Mouse (Mus musculus): ENCODE data around the gene Olfr725. TPM values are rescaled to one million over a fixed set of nuclear protein-coding genes. Genes with fewer than 3 reads are reported as not detected.
A peak's percentile ranks its signal among the peaks of the same experiment; 100 is the strongest.

Gene Olfr725
- not detected in 2 replicates for polyA plus RNA-seq (2012; ENCODE audit: insufficient read depth, insufficient read length, low replicate concordance, missing spikeins)

DNA sequence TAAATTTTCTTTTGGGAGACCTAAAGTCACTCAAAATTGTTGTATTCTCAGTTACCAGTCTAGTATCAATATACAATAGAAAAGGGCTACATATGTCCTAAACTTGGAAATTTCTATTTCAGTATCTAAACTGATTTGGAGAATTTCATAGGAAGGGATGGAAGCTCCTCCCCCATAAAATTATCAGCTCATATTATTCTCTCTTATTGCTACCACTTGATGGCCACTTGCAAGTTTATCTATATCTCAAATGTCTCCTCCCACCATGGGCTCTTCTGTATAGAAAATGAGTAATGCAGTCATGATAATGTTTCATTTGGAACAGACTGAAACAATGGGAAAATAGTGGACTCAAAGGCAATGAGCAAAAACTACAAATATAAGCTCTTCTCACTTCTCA, at the start of gene Olfr725:
Gene Olfr725, minus strand, starts transcription at position 101 of the 400 bp plus-strand sequence.
- Histone ChIP-seq H3K27ac (ENCODE audit: insufficient read depth, low read depth, low read length) (no peak within 1 kb of the TSS), H3K4me1 (ENCODE audit: control insufficient read depth, insufficient read depth, low read length) (no peaks in the 10 kb centered on the region), H3K4me3 (ENCODE audit: insufficient read depth, low read depth, low read length) (no peak within 1 kb of the TSS)
- TF ChIP-seq CTCF (IDR thresholded peaks at IDR 0.05; ENCODE audit: insufficient read depth, low read depth, low read length) (no peak), POLR2A (IDR thresholded peaks at IDR 0.05; ENCODE audit: insufficient read depth, low read depth, low read length) (no peak)

DNA sequence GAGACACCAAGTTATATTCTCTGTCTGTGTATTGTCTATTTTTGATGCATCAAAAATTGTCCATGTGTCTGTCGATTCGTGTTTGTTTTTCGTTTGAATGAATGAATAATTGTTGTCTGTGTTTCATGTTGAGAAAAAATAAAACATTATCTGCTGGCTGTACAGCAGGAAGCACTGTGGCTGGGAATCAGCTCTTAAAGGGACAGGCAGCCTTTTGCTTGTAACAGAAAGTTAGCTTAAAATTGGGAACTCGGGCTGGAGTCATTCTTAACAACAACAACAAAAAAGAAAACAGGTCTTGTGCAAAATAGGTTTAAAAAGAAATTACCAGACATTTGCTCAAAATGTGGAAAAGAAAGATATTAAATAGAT, 22.5 kb upstream of the Olfr725 start:
- under 1% methylated on average over 4 of the region's 4 CpGs for WGBS
- TF ChIP-seq POLR2A (IDR thresholded peaks at IDR 0.05; ENCODE audit: insufficient read depth, low read depth, low read length), result no peak
- no peak for TF ChIP-seq CTCF (IDR thresholded peaks at IDR 0.05; ENCODE audit: insufficient read depth, low read depth, low read length)
- 0 out of 2 replicates have a peak, but pooled peaks cover 2% of the 10 kb centered on the region for H3K4me1 ChIP-seq (ENCODE audit: control insufficient read depth, insufficient read depth, low read length)
- H3K4me3 ChIP-seq (ENCODE audit: insufficient read depth, low read depth, low read length), result peak overlapping the region; percentile 55
- no peak overlapping the region for H3K27ac ChIP-seq (ENCODE audit: insufficient read depth, low read depth, low read length)

DNA sequence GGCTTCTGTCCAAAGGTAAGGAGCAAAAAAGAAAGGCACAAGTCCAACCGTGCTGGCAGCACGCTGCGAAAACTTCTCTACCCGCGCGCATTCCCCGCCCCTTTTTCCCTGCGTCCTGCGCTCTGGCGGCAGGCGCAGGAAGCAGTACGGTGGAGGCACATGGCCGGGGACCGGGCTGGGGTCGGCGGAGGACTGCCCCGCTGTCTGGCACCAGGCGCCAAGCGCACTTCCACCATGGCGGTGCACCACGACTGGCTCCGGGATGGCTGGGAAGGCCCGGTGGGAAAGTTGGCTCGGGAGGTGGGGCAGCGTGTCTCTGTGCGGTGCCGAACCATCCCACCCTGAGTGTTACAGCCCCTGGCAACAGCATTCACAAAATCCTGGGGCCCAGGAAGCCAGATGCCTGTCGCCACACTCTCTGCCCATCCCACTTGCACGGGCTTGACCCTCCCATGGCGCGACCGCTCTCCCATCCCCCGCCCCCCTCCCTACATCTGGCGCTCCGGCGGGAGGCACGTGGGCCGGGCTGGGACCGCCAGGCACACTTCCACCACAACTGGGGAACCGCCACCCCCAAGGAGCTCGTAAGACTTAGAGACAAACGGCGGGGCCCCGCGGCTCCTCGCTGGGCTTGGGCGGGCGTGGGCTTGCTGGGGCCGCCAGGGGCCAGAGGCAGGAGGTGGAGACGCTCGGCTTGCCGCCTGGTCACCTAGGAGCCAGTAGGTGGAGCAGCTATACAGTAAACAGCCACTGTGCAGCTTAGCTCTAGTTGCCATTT, 22.0 kb upstream of the Olfr725 start:
- Histone ChIP-seq H3K4me1 (ENCODE audit: control insufficient read depth, insufficient read depth, low read length) (0 out of 2 replicates have a peak, but pooled peaks cover 2% of the 10 kb centered on the region), H3K27ac (ENCODE audit: insufficient read depth, low read depth, low read length) (no peak overlapping the region), H3K4me3 (ENCODE audit: insufficient read depth, low read depth, low read length) (peak overlapping the region; percentile 55)
- no peak for TF ChIP-seq POLR2A (IDR thresholded peaks at IDR 0.05; ENCODE audit: insufficient read depth, low read depth, low read length)
- peak; percentile 33; the same call in 1 of the 2 replicates for TF ChIP-seq CTCF (IDR thresholded peaks at IDR 0.05; ENCODE audit: insufficient read depth, low read depth, low read length)
- WGBS, result 2% methylated on average over 52 of the region's 52 CpGs

DNA sequence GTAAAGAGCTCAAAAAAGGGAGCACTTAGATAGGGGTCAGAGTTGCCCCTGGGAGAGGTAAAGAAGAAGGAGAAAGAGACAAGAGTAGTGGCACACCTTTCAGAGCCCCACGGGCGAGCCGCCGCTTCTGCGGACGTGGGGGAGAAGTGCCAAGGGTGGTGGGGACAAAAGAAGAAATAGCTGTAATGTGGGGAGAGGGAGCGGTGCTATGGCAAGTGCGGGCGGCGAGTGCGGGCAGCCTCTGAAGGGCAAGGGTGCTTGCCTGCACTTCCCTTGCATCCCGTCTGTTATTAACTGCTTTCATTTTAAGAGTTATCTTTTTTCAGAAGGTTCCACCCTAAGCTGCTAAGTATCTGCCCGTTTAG, 21.4 kb upstream of the Olfr725 start:
- no peak overlapping the region for H3K27ac ChIP-seq (ENCODE audit: insufficient read depth, low read depth, low read length)
- peak overlapping the region; percentile 55 for H3K4me3 ChIP-seq (ENCODE audit: insufficient read depth, low read depth, low read length)
- 0 out of 2 replicates have a peak, but pooled peaks cover 2% of the 10 kb centered on the region for H3K4me1 ChIP-seq (ENCODE audit: control insufficient read depth, insufficient read depth, low read length)
- WGBS, result 0% methylated on average over 13 of the region's 13 CpGs
- no peak for TF ChIP-seq CTCF (IDR thresholded peaks at IDR 0.05; ENCODE audit: insufficient read depth, low read depth, low read length)

DNA sequence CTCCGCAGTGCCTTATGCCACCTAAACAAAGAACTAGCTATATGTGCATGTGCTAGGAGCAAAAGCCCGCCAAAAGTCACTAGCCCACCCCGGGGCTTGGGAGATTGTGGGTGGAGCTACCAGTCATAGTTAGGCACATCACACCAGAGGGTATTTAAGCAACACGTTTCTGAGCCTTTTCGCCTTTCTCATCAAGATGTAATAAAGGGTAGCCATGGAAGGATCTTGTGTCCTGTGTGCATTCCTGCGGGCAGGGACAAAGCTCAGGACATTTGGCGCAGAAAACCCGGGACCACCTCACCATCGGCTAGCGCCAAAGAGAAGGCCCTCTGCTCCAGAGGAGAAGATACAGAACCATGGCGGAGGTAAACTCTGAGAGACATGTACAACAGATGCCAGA, 21.0 kb upstream of the Olfr725 start:
- no peak overlapping the region for H3K4me3 ChIP-seq (ENCODE audit: insufficient read depth, low read depth, low read length)
- TF ChIP-seq POLR2A (IDR thresholded peaks at IDR 0.05; ENCODE audit: insufficient read depth, low read depth, low read length), result no peak
- TF ChIP-seq CTCF (IDR thresholded peaks at IDR 0.05; ENCODE audit: insufficient read depth, low read depth, low read length), result no peak
- H3K27ac ChIP-seq (ENCODE audit: insufficient read depth, low read depth, low read length), result no peak overlapping the region
- 0 out of 2 replicates have a peak, but pooled peaks cover 2% of the 10 kb centered on the region for H3K4me1 ChIP-seq (ENCODE audit: control insufficient read depth, insufficient read depth, low read length)
- 14% methylated on average over 11 of the region's 11 CpGs for WGBS

DNA sequence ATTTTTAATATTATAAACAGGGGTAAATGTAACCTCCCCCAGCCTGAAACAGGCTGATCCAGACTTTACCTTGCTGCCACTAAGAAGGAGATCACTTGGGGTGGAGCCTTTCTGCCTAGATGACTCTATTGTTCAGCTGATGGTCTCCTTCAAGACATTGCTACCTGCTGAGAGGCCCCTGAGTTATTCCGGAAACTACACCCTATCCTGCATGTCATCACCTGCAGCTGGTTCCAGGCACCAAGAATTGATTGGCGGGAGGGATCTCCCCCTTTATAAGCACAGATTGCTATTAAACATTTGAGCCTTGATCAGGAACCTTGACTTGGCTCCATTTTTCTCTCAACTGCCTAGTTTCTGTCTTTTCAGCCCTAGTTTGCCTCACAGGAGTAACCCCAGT, 8.1 kb downstream of the Olfr725 start:
- no peak for TF ChIP-seq POLR2A (IDR thresholded peaks at IDR 0.05; ENCODE audit: insufficient read depth, low read depth, low read length)
- no peak for TF ChIP-seq CTCF (IDR thresholded peaks at IDR 0.05; ENCODE audit: insufficient read depth, low read depth, low read length)
- 88% methylated on average over 2 of the region's 2 CpGs for WGBS
- no peaks in the 10 kb centered on the region for H3K4me1 ChIP-seq (ENCODE audit: control insufficient read depth, insufficient read depth, low read length)
- no peak overlapping the region for H3K4me3 ChIP-seq (ENCODE audit: insufficient read depth, low read depth, low read length)
- no peak overlapping the region for H3K27ac ChIP-seq (ENCODE audit: insufficient read depth, low read depth, low read length)

DNA sequence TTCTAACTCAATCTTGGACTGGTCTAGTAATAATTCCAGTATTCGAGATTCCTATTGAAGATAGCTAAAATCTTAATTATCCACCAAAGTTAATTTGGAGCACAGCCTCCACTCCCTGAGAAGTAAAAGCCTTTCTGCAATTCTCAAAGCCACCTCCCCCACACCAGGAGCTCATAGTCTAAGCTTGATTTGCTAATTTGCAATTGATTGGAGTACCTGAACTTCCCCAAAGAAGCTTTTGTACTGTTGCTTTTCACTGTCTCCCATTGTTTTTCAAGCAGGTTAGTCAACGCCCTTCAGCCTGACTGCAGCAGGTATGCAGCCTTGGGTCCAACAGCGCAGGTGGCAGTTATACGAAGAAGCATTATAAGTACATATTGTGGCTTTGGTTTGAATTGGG, 8.8 kb downstream of the Olfr725 start:
- TF ChIP-seq POLR2A (IDR thresholded peaks at IDR 0.05; ENCODE audit: insufficient read depth, low read depth, low read length) (no peak), CTCF (IDR thresholded peaks at IDR 0.05; ENCODE audit: insufficient read depth, low read depth, low read length) (no peak)
- Histone ChIP-seq H3K4me3 (ENCODE audit: insufficient read depth, low read depth, low read length) (no peak overlapping the region), H3K4me1 (ENCODE audit: control insufficient read depth, insufficient read depth, low read length) (no peaks in the 10 kb centered on the region), H3K27ac (ENCODE audit: insufficient read depth, low read depth, low read length) (no peak overlapping the region)
- WGBS, result 81% methylated on average over 4 of the region's 4 CpGs

DNA sequence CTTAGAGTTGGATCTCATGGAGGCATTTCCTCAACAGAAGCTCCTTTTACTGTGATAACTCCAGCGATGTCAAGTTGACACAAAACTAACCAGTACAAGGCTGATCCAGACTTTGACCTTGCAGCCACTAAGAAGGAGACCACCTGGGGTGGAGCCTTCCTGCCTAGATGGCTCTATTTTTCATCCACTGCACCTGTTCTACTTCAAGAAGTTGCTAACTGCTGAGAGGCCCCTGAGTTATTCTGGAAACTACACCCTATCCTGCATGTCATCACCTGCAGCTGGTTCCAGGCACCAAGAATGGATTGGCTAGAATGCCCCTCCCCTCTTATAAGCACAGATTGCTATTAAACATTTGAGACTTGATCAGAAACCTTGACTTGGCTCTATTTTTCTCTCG, 13.8 kb downstream of the Olfr725 start:
- Histone ChIP-seq H3K4me1 (ENCODE audit: control insufficient read depth, insufficient read depth, low read length) (no peaks in the 10 kb centered on the region), H3K27ac (ENCODE audit: insufficient read depth, low read depth, low read length) (no peak overlapping the region), H3K4me3 (ENCODE audit: insufficient read depth, low read depth, low read length) (no peak overlapping the region)
- TF ChIP-seq POLR2A (IDR thresholded peaks at IDR 0.05; ENCODE audit: insufficient read depth, low read depth, low read length) (no peak), CTCF (IDR thresholded peaks at IDR 0.05; ENCODE audit: insufficient read depth, low read depth, low read length) (no peak)
- WGBS, result 85% methylated on average over 2 of the region's 2 CpGs

Other genes starting within 250 kb of the Olfr725 start
- gene Olfr722, start 138.4 kb downstream of the Olfr725 start, polyA plus RNA-seq (2012; ENCODE audit: insufficient read depth, insufficient read length, low replicate concordance, missing spikeins), result not detected in 2 replicates
- not detected in 2 replicates for gene Olfr723, start 108.6 kb downstream of the Olfr725 start, polyA plus RNA-seq (2012; ENCODE audit: insufficient read depth, insufficient read length, low replicate concordance, missing spikeins)
- gene Olfr724, start 77.1 kb downstream of the Olfr725 start, polyA plus RNA-seq (2012; ENCODE audit: insufficient read depth, insufficient read length, low replicate concordance, missing spikeins), result not detected in 2 replicates
- not detected in 2 replicates for gene Olfr726, start 50.6 kb upstream of the Olfr725 start, polyA plus RNA-seq (2012; ENCODE audit: insufficient read depth, insufficient read length, low replicate concordance, missing spikeins)
- not detected in 2 replicates for gene Olfr727, start 82.8 kb upstream of the Olfr725 start, polyA plus RNA-seq (2012; ENCODE audit: insufficient read depth, insufficient read length, low replicate concordance, missing spikeins)
- gene Olfr728, start 102.3 kb upstream of the Olfr725 start, polyA plus RNA-seq (2012; ENCODE audit: insufficient read depth, insufficient read length, low replicate concordance, missing spikeins), result not detected in 2 replicates
- not detected in 2 replicates for gene Olfr729, start 112.5 kb upstream of the Olfr725 start, polyA plus RNA-seq (2012; ENCODE audit: insufficient read depth, insufficient read length, low replicate concordance, missing spikeins)
- gene Olfr730, start 147.8 kb upstream of the Olfr725 start, polyA plus RNA-seq (2012; ENCODE audit: insufficient read depth, insufficient read length, low replicate concordance, missing spikeins), result not detected in 2 replicates
- gene Olfr731, start 201.5 kb upstream of the Olfr725 start, polyA plus RNA-seq (2012; ENCODE audit: insufficient read depth, insufficient read length, low replicate concordance, missing spikeins), result not detected in 2 replicates
- gene Olfr732, start 243.8 kb upstream of the Olfr725 start, polyA plus RNA-seq (2012; ENCODE audit: insufficient read depth, insufficient read length, low replicate concordance, missing spikeins), result not detected in 2 replicates